Mouse (Mus musculus): ENCODE measurements around the gene Orc5.
"Not testable (repeated sequence)": the region's sequence is repeated elsewhere in the genome, so short reads cannot be mapped to it uniquely, and the experiment has no call there.

Orc5 gene

GRCm38 (mm10) chr5:22532571-22532970, 17.7 kb downstream of the Orc5 start:
- DNase-seq: no peak

- DNase-seq: no peak
Measured at GRCm38 (mm10) chr5:22522612-22523011, 27.6 kb downstream of the Orc5 start.

GRCm38 (mm10) chr5:22519708-22520107, 30.5 kb downstream of the Orc5 start:
- DNase-seq: no peak

GRCm38 (mm10) chr5:22515745-22516144, 34.5 kb downstream of the Orc5 start:
- not testable (repeated sequence) for DNase-seq

- not testable (repeated sequence) for DNase-seq
Measured at GRCm38 (mm10) chr5:22514231-22514630, 36.0 kb downstream of the Orc5 start.

GRCm38 (mm10) chr5:22512579-22512978, 37.6 kb downstream of the Orc5 start:
- not testable (repeated sequence) for DNase-seq

- no peak for DNase-seq
Measured at GRCm38 (mm10) chr5:22511824-22512223, 38.4 kb downstream of the Orc5 start.

- DNase-seq: no peak
Measured at GRCm38 (mm10) chr5:22508560-22508959, 41.7 kb downstream of the Orc5 start.

- DNase-seq: no peak
Measured at GRCm38 (mm10) chr5:22499437-22499836, 50.8 kb downstream of the Orc5 start.

GRCm38 (mm10) chr5:22491088-22491487, 59.1 kb downstream of the Orc5 start:
- no peak for DNase-seq

- peak; percentile 9 to 17 for DNase-seq
Measured at GRCm38 (mm10) chr5:22489091-22489490, 61.1 kb downstream of the Orc5 start.

- DNase-seq: no peak
Measured at GRCm38 (mm10) chr5:22486601-22487206, 63.5 kb downstream of the Orc5 start.

GRCm38 (mm10) chr5:22485764-22486163, 64.5 kb downstream of the Orc5 start:
- no peak for DNase-seq

GRCm38 (mm10) chr5:22482567-22482966, 67.7 kb downstream of the Orc5 start:
- no peak for DNase-seq

- DNase-seq: not testable (repeated sequence)
Measured at GRCm38 (mm10) chr5:22472445-22472844, 77.8 kb downstream of the Orc5 start.

- DNase-seq: no peak
Measured at GRCm38 (mm10) chr5:22471243-22471642, 79.0 kb downstream of the Orc5 start.

- no peak for DNase-seq
Measured at GRCm38 (mm10) chr5:22452871-22453661, 97.2 kb downstream of the Orc5 start.

GRCm38 (mm10) chr5:22452452-22452851, 97.8 kb downstream of the Orc5 start:
- no peak for DNase-seq

GRCm38 (mm10) chr5:22451764-22452163, 98.5 kb downstream of the Orc5 start:
- DNase-seq: no peak

GRCm38 (mm10) chr5:22449492-22449891, 100.7 kb downstream of the Orc5 start:
- DNase-seq: no peak
